Mouse (Mus musculus): ENCODE measurements around the gene Fam171a1.

DNA sequence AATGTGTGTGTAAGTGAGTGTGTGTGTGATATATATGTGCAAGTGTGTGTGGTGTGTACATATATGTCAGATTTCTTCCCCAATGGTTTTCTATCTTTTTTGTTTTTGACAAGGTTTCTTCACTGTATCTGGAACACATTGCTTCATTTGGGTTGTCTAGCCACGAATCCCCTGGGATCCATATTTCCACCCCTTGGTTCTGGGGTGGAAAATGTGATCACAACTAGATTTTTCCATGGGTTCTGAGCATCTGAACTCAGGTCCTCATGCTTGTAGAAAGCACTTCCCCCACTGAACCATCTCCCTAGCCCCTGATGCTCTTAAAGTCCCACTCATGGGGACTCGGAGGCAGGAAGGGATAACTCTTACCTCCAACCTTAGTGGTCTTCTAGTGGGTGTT, 159.3 kb downstream of the Fam171a1 start:
- TF ChIP-seq CTCF (IDR thresholded peaks at IDR 0.05; ENCODE audit: low read depth, low read length) (no peak), TAL1 (conservative IDR thresholded peaks at IDR 0.05; ENCODE audit: low read depth, low read length) (no peak)

All from G1E (cell line).